Mouse (Mus musculus) hindbrain, embryonic 10.5 days (tissue): ENCODE results near the gene Ubtfl1. TPM values are rescaled to one million over a fixed set of nuclear protein-coding genes. Genes with fewer than 3 reads are reported as not detected.
"Not testable (repeated sequence)": the region's sequence is repeated elsewhere in the genome, so short reads cannot be mapped to it uniquely, and the experiment has no call there.

ENCODE experiments used
- DNase-seq: peaks from one replicate; pipeline ENCODE4 v3.0.0-alpha.2; 2017; ENCODE audit warnings: low spot score
- H3K27ac ChIP-seq: fragments of 300-500 bp; sonication (generic); 2 replicates; pipeline ENCODE4 v1.5.1; 2016; ENCODE audit warnings: mild to moderate bottlenecking, moderate library complexity
- H3K27me3 ChIP-seq: fragments of 300-500 bp; sonication (generic); 2 replicates; pipeline ENCODE4 v1.6.1; 2016; ENCODE audit warnings: mild to moderate bottlenecking; ENCODE audit not compliant: poor library complexity, insufficient read depth, severe bottlenecking
- H3K36me3 ChIP-seq: fragments of 300-500 bp; sonication (generic); 2 replicates; pipeline ENCODE4 v1.6.1; 2016; ENCODE audit warnings: mild to moderate bottlenecking, moderate library complexity
- H3K4me1 ChIP-seq: fragments of 300-500 bp; sonication (generic); replicated peaks from 2 replicates; pipeline ENCODE4 v1.6.1; 2016; ENCODE audit warnings: mild to moderate bottlenecking
- H3K4me3 ChIP-seq: fragments of 300-500 bp; sonication (generic); 2 replicates; pipeline ENCODE4 v1.5.1; 2016; ENCODE audit warnings: mild to moderate bottlenecking, moderate library complexity
- H3K9me3 ChIP-seq: fragments of 300-500 bp; sonication (generic); 2 replicates; pipeline ENCODE4 v1.6.1; 2016; ENCODE audit warnings: mild to moderate bottlenecking, moderate library complexity
- WGBS: fragments of 180-500 bp; shearing (Covaris S2); methylation state at CpG from one replicate; pipeline ENCODE4 v1.1.7; 2016; 5-methylcytosine and 5-hydroxymethylcytosine counted together
- polyA plus RNA-seq: library from polyadenylated mRNA; unstranded; fragments of >200 nt; fragmentation: Nextera tagmentation; extraction: Ambion mirVana; gene quantifications from 2 replicates; pipeline ENCODE4 v1.2.1, GENCODE M21; 2016

Ubtfl1 gene
- polyA plus RNA-seq = not detected in 2 replicates

DNA sequence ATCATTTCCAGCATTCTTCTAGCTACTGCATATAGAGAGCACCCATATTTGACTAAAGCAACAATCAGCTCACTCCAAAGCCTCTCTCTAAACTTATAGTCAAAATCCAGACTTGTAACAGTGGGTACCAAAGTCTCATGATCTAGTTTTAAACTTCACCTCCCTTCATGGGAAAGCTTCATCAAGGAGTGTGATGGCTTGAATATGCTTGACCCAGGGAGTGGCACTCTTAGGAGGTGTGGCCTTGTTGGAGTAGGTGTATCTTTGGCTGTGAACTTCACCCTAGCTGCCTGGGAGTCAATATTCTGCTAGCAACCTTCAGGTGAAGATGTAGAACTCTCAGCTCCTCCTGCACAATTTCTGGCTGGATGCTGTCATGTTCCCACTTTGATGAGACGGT is at the start of gene Ubtfl1:
Ubtfl1 (plus strand) TSS at position 301 of the 400 bp plus-strand sequence.
- H3K36me3 ChIP-seq = no peaks in the 10 kb centered on the region
- 90% methylated on average over 1 of the region's 1 CpGs for WGBS
- no peaks in the 10 kb centered on the region for H3K27me3 ChIP-seq
- no peaks in the 10 kb centered on the region for H3K9me3 ChIP-seq
- no peak for DNase-seq
- no peaks in the 10 kb centered on the region for H3K4me1 ChIP-seq
- no peak within 1 kb of the TSS for H3K27ac ChIP-seq
- no peak within 1 kb of the TSS for H3K4me3 ChIP-seq

DNA sequence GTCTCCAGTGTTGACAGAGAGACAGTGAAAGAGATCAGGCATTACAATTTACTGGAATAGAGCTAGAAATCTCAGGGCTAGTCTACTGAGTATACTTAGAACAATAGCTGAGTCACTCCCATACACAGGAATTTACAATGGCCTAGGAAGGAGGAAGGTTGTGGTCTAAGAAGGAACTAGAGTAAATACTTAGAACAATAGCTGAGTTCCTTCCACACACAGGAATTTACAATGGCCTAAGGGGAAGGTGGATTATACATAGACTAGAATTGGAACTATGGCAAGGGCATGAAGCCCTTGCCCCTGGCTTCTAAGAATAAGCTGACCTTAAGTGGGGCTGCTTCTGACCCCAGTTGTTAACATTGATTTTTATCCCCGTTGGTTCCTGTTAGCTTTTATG is 31.2 kb upstream of the Ubtfl1 start:
- H3K4me1 ChIP-seq, H3K27me3 ChIP-seq, H3K4me3 ChIP-seq, DNase-seq, H3K36me3 ChIP-seq, H3K9me3 ChIP-seq, H3K27ac ChIP-seq: not testable (repeated sequence)
- 86% methylated on average over 1 of the region's 1 CpGs for WGBS

DNA sequence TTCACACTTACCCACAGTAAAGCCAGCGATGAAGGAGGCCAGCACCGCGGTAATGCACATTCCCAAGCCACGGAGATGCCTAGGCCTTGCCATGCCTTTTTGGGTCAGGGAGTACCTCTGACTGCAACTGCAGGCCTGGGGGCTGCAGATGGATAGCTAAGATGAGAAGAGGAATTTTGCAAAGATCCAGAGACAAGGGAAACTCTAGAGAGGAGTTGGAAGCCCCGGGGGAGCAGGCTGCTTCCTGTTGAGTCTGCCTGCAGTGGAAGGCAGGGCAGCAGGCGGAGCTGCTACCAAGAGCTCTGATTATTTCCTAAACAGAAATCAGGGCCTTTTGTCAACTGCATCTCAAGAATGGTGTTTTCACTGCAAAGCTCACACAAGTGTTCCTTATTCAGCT is 18.4 kb upstream of the Ubtfl1 start:
- no peaks in the 10 kb centered on the region for H3K9me3 ChIP-seq
- H3K4me3 ChIP-seq = no peak overlapping the region
- H3K4me1 ChIP-seq = no peaks in the 10 kb centered on the region
- peak; percentile 14 for DNase-seq
- H3K27me3 ChIP-seq = no peaks in the 10 kb centered on the region
- no peaks in the 10 kb centered on the region for H3K36me3 ChIP-seq
- no peak overlapping the region for H3K27ac ChIP-seq
- WGBS = 26% methylated on average over 6 of the region's 6 CpGs

DNA sequence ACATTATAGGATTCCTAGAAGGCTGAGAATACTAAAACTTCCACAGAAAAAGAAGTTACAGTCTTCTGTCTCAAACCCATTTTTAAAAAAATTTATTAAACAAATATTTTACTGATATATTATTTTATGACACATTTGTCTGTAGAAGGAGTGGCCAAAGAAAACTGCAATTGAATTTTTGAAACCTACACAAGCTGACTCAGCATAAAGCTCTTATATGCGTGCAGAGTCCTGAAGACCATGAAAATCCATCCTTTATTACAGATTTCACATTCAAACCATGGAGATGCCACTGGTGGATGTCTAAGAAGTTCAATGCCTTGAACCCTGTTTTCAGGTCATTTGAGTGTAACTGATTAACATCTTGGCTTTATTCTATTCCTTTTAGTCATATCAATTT is 4.6 kb upstream of the Ubtfl1 start:
- Histone ChIP-seq H3K27me3 (no peaks in the 10 kb centered on the region), H3K4me3 (no peak overlapping the region), H3K9me3 (no peaks in the 10 kb centered on the region), H3K27ac (no peak overlapping the region), H3K36me3 (no peaks in the 10 kb centered on the region), H3K4me1 (no peaks in the 10 kb centered on the region)
- no peak for DNase-seq
- WGBS = 72% methylated on average over 1 of the region's 1 CpGs

DNA sequence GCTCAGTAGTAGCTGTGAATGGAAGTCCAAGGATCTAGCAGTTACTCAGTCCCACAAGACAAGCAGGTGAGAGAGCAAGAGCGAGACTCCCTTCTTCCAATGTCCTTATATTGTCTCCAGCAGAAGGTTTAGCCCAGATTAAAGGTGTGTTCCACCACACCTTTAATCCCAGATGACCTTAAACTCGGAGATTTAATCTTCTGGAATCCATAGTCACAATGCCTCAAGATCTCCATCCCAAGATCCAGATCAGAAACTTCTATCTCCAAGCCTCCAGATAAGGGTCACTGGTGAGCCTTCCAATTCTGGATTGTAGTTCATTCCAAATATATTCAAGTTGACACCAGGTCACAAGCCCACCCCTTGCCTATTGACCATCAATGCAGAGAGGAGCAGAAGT is 1.3 kb upstream of the Ubtfl1 start, which contains the start of gene Naalad2:
Naalad2 (minus strand) TSS at position 101 of the 400 bp plus-strand sequence.
- H3K36me3 ChIP-seq, H3K9me3 ChIP-seq, H3K4me3 ChIP-seq, H3K27me3 ChIP-seq, DNase-seq, H3K4me1 ChIP-seq, H3K27ac ChIP-seq: not testable (repeated sequence)
- 74% methylated on average over 2 of the region's 2 CpGs for WGBS

DNA sequence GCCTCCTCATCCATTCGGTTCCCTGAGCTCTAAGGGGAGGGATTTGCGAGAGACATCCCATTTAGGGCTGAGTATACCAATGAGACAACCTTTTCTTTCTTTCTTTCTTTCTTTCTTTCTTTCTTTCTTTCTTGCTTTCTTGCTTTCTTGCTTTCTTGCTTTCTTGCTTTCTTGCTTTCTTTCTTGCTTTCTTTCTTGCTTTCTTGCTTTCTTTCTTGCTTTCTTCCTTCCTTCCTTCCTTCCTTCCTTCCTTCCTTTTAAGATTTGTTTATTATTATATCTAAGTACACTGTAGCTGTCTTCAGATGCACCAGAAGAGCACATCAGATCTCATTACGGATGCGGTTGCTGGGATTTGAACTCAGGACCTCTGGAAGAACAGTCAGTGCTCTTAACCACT is 8.2 kb downstream of the Ubtfl1 start:
- not testable (repeated sequence) for H3K9me3 ChIP-seq, DNase-seq, H3K27ac ChIP-seq, H3K27me3 ChIP-seq, H3K36me3 ChIP-seq, H3K4me1 ChIP-seq, H3K4me3 ChIP-seq
- WGBS = 84% methylated on average over 4 of the region's 4 CpGs

DNA sequence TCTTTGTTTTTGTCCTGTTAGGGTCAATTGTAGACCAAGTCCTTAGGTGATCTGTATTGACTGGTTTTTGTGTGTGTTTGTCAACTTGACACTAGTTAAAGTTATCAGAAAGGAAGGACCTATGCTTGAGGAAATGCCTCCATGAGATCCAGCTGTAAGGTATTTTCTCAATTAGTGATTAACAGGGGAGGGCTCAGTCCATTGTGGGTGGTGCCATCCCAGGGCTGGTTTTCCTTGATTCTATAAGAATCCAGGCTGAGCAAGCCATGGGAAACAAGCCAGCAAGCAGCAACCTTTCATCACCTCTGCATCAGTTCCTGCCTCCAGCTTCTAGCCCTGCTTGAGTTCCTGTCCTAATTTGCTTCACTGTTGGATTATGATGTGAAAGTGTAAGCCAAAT is 26.1 kb downstream of the Ubtfl1 start, which contains the start of gene Mbd3l2:
Mbd3l2 (plus strand) TSS at position 301 of the 400 bp plus-strand sequence.
- Histone ChIP-seq H3K9me3 (no peaks in the 10 kb centered on the region), H3K4me3 (no peak within 1 kb of the TSS), H3K27me3 (no peaks in the 10 kb centered on the region), H3K27ac (no peak within 1 kb of the TSS), H3K4me1 (no peaks in the 10 kb centered on the region), H3K36me3 (no peaks in the 10 kb centered on the region)
- DNase-seq = no peak

DNA sequence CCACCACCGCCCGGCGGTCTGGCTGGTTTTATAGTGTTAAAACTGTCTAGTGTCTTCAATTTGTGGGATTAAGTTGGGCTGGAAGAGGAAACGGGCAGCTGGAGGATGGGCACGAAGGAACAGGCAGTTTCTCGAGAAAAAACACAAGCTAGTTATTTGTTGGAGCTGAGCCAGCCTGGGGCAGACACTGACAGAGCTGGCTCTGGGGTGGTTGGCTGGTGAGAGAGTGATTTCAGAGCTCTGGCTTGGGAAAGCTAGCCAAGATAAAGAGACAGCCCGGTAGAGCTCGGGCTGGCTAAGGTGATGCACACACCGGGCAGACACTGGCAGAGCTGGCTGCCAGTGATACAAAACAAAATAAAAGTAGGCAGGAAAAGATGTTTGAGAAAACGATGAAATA is 27.5 kb downstream of the Ubtfl1 start:
- Histone ChIP-seq H3K4me3 (no peak overlapping the region), H3K27me3 (no peaks in the 10 kb centered on the region), H3K9me3 (no peaks in the 10 kb centered on the region), H3K27ac (no peak overlapping the region), H3K36me3 (no peaks in the 10 kb centered on the region), H3K4me1 (no peaks in the 10 kb centered on the region)
- WGBS = 90% methylated on average over 10 of the region's 10 CpGs
- no peak for DNase-seq

DNA sequence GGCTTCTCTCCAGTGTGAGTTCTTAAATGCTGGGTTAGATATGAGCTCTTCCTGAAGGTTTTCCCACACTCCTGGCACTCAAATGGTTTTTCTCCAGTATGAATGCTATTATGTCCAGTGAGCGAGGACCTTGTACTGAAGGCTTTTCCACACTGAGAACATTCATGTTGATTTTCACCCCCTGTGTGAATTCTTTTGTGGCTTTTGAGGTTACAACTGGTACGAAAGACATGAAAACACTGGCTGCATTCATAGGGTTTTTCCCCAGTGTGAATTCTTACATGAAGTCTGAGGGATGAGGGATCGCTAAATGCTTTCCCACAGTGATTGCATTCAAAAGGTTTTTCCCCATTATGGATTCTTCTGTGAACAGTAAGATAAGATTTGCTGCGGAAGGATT is 52.3 kb downstream of the Ubtfl1 start:
- H3K4me3 ChIP-seq = no peak overlapping the region
- no peaks in the 10 kb centered on the region for H3K27me3 ChIP-seq
- H3K36me3 ChIP-seq = peaks cover 59% of the 10 kb centered on the region
- no peak overlapping the region for H3K27ac ChIP-seq
- WGBS = 90% methylated on average over 4 of the region's 4 CpGs
- no peak for DNase-seq
- H3K4me1 ChIP-seq = no peaks in the 10 kb centered on the region
- peaks cover 18% of the 10 kb centered on the region for H3K9me3 ChIP-seq

Other genes with a start within 250 kb of the Ubtfl1 start
- gene Chordc1, start 112.3 kb upstream of the Ubtfl1 start, polyA plus RNA-seq = 115 and 141 TPM in 2 replicates
- gene Naalad2, start 1.4 kb upstream of the Ubtfl1 start, polyA plus RNA-seq = 1.0 and 1.1 TPM in 2 replicates
- not detected in 2 replicates for gene Mbd3l2, start 26.2 kb downstream of the Ubtfl1 start, polyA plus RNA-seq
- gene Zfp558, start 73.8 kb downstream of the Ubtfl1 start, polyA plus RNA-seq = 10.2 and 13.4 TPM in 2 replicates
- gene Mbd3l1, start 73.9 kb downstream of the Ubtfl1 start, polyA plus RNA-seq = not detected in 2 replicates